Mouse (Mus musculus) testis, adult 2 months (tissue): ENCODE results near the gene Slc25a16. TPM values are rescaled to one million over a fixed set of nuclear protein-coding genes. Genes with fewer than 3 reads are reported as not detected.

Experiments
- H3K27ac ChIP-seq: fragments of 200-500 bp; 2 replicates; pipeline ENCODE4 v1.5.1; 2012; ENCODE audit warnings: low read depth, low read length; ENCODE audit not compliant: control insufficient read depth, insufficient read depth
- H3K27me3 ChIP-seq: fragments of 200-500 bp; 2 replicates; pipeline ENCODE4 v1.6.1; 2012; ENCODE audit warnings: mild to moderate bottlenecking, low read length, moderate library complexity; ENCODE audit not compliant: control insufficient read depth, insufficient read depth
- H3K36me3 ChIP-seq: fragments of 200-500 bp; 2 replicates; pipeline ENCODE4 v1.6.1; 2012; ENCODE audit warnings: mild to moderate bottlenecking, low read length; ENCODE audit not compliant: control insufficient read depth, insufficient read depth
- H3K4me1 ChIP-seq: fragments of 200-500 bp; 2 replicates; pipeline ENCODE4 v1.6.1; 2012; ENCODE audit warnings: low read length; ENCODE audit not compliant: control insufficient read depth, insufficient read depth
- H3K4me3 ChIP-seq: fragments of 200-500 bp; 2 replicates; pipeline ENCODE4 v1.5.1; 2012; ENCODE audit warnings: low read depth, mild to moderate bottlenecking, low read length, moderate library complexity, mixed read lengths; ENCODE audit not compliant: control insufficient read depth
- CTCF ChIP-seq: fragments of 200-500 bp; IDR thresholded peaks from 2 replicates; pipeline ENCODE4 v1.5.1; 2012; ENCODE audit warnings: low read depth, mild to moderate bottlenecking, inconsistent platforms, low read length, moderate library complexity; ENCODE audit not compliant: control insufficient read depth, insufficient read depth, insufficient replicate concordance
- POLR2A ChIP-seq: fragments of 200-500 bp; IDR thresholded peaks from 2 replicates; pipeline ENCODE4 v1.6.1; 2012; ENCODE audit warnings: low read depth, mild to moderate bottlenecking, inconsistent platforms, low read length, moderate library complexity; ENCODE audit not compliant: control insufficient read depth
- polyA plus RNA-seq: library from polyadenylated mRNA; depleted of rRNA; stranded (reverse); fragments of >200 nt; gene quantifications from 2 replicates; pipeline ENCODE4 v1.2.3, GENCODE M21; 2012

The Slc25a16 gene
- polyA plus RNA-seq, 1 experiment, result 4.7 TPM

DNA sequence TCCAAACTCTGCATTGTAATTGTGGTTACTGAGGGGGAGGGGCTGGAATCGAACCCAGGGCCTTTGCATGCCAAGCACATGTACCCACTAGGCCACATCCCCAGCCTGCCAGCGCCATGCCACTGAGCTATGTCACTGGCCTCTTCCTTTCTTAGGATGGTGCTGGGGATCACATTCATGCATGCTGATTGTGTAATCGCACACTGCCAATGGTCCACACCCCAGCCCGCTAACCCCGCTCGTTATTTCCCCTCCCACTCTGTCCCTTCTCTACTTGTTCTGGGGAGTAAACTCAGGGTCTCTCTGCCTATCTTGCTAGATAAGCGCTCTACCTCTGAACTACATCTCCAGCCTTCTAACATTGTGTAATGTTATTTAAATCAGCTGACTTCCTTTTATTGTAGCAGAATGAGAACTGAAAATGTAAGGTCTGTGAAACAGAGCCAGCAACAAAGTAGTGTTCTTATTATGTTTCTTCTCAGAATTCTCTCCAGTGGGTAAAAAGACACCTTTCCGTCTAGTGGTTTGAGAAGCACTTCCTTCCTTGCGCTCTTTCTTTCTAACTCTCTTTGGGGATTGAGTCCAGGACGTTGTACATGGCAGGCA is 24.6 kb downstream of the Slc25a16 start:
- H3K27me3 ChIP-seq, result no peaks in the 10 kb centered on the region
- TF ChIP-seq POLR2A (no peak), CTCF (no peak)
- H3K4me1 ChIP-seq, result peaks cover 4% of the 10 kb centered on the region
- no peak overlapping the region for H3K4me3 ChIP-seq
- no peaks in the 10 kb centered on the region for H3K36me3 ChIP-seq
- H3K27ac ChIP-seq, result no peak overlapping the region

DNA sequence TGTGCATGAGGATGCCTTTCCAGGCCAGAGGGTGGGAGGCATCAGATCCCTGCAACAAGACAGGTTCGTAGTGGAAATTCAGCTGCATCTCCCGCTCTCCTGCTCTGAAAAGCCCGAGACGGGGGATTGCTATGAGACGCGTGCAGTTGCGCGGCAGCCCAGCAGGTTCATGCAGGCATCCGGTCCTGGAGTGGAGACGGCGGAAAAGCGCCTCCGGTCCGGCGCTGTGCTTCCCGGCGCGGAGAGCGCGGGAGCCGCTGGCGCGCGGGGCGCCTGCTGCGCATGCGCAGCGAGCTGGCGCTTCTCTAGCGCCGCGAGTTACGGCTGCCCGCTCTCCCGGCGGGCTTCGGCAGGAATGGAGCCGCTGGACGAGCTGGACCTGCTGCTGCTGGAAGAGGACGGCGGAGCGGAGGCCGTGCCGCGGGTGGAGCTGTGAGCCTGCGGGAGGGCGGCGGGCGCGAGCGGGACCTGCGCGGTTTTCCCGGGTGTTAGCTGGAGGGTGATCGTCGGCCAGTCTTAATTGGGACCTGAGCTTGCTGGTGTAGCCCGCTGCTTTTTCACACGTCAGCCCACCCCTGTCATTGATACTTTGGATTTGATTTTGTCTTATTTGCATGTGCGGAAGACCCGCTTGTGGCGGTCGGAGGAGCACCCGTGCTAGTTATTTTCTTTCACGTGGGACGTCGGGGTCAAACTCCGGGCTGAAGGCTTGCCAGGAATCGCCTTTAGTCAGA is 26.5 kb downstream of the Slc25a16 start, which contains the start of gene Dna2:
Dna2 (plus strand) TSS at position 289 of the 734 bp plus-strand sequence.
- Histone ChIP-seq H3K36me3 (no peaks in the 10 kb centered on the region), H3K27ac (no peak within 1 kb of the TSS), H3K4me3 (peak within 1 kb of the TSS; percentile 98), H3K27me3 (no peaks in the 10 kb centered on the region), H3K4me1 (peaks cover 4% of the 10 kb centered on the region)
- TF ChIP-seq POLR2A (peak; percentile 60; the same call in 1 of the 2 replicates), CTCF (no peak)

- no peak for TF ChIP-seq POLR2A
- TF ChIP-seq CTCF, result no peak
- Histone ChIP-seq H3K36me3 (no peaks in the 10 kb centered on the region), H3K27me3 (no peaks in the 10 kb centered on the region), H3K27ac (no peak overlapping the region), H3K4me3 (no peak overlapping the region), H3K4me1 (peaks cover 4% of the 10 kb centered on the region)
These were observed 28.1 kb downstream of the Slc25a16 start for GRCm38 (mm10) chr10:62948551-62948950.

- no peak for TF ChIP-seq CTCF
- TF ChIP-seq POLR2A, result no peak
These were observed 43.5 kb downstream of the Slc25a16 start for GRCm38 (mm10) chr10:62963956-62964355.

GRCm38 (mm10) chr10:62965796-62966195 is 45.4 kb downstream of the Slc25a16 start:
- Histone ChIP-seq H3K4me3 (no peak overlapping the region), H3K27ac (no peak overlapping the region), H3K27me3 (no peaks in the 10 kb centered on the region), H3K4me1 (no peaks in the 10 kb centered on the region), H3K36me3 (no peaks in the 10 kb centered on the region)
- TF ChIP-seq CTCF (no peak), POLR2A (no peak)

More at GRCm38 (mm10) chr10:62963956-62964355, 43.5 kb downstream of the Slc25a16 start:
- Histone ChIP-seq H3K36me3 (no peaks in the 10 kb centered on the region), H3K27me3 (no peaks in the 10 kb centered on the region), H3K4me1 (no peaks in the 10 kb centered on the region), H3K4me3 (no peak overlapping the region), H3K27ac (no peak overlapping the region)

DNA sequence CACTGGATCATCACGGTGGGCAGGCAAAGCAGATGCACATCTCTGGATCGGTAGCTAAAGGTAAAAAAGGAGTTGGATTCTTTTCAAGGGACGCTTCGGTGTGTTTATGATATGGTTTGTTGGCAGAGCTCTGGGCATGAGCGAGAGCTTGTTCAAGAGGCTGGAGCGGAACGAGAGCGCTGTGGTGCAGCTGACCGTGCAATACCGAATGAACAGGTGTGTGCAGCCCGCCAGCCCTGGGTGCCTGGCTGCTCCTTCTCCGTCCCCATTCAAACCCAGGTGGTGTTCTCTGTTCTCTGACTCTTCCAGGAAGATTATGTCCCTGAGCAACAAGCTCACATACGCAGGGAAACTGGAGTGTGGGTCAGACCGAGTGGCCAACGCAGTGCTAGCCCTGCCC is 45.9 kb downstream of the Slc25a16 start:
- Histone ChIP-seq H3K4me3 (no peak overlapping the region), H3K36me3 (no peaks in the 10 kb centered on the region), H3K27me3 (no peaks in the 10 kb centered on the region), H3K27ac (no peak overlapping the region), H3K4me1 (no peaks in the 10 kb centered on the region)
- TF ChIP-seq CTCF (no peak), POLR2A (no peak)

DNA sequence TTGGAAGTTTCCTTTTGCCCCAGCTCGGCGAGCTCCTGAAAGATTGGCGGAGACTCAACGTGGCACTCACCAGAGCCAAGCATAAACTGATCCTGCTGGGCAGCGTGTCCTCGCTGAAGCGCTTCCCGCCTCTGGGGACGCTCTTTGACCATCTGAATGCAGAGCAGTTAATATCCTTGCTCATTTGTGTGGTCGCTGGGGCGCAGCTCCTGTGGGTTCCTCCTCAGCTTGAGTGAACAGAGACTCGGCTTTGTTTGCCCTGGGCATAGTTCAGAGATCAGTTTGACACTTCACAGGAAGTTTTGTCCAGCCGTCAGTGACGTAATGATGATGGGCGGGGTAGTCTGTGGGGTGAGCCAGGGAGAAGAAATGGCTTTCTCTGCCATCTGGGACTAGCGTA is 51.4 kb downstream of the Slc25a16 start:
- Histone ChIP-seq H3K4me1 (no peaks in the 10 kb centered on the region), H3K4me3 (no peak overlapping the region), H3K27ac (no peak overlapping the region), H3K27me3 (no peaks in the 10 kb centered on the region), H3K36me3 (no peaks in the 10 kb centered on the region)
- no peak for TF ChIP-seq CTCF
- TF ChIP-seq POLR2A, result no peak
